Mouse (Mus musculus) erythroblast, adult 5-6 weeks (primary cell): ENCODE results near the gene Trim69. TPM values are rescaled to one million over a fixed set of nuclear protein-coding genes. Genes with fewer than 3 reads are reported as not detected.

Experiments used
- ATAC-seq: replicated peaks from 2 replicates; pipeline ENCODE4 v1.8.0; 2016; ENCODE audit warnings: moderate number of reproducible peaks, mild to moderate bottlenecking, moderate TSS enrichment, inconsistent platforms; ENCODE audit not compliant: poor library complexity, low FRiP score, severe bottlenecking
- total RNA-seq, 2 experiments: library from RNA; stranded (forward) in 1 of 2; stranded (reverse) in 1 of 2; fragments of 150-400 nt in 1 of 2; fragments of 200-764, 138-1000 nt in 1 of 2; gene quantifications; 2 replicates each; pipeline versions ENCODE4 v1.2.3 to v1.2.4; 2015 to 2017; ENCODE audit warnings: low replicate concordance in 2 of 2

Trim69 gene
- total RNA-seq (2015; ENCODE audit: low replicate concordance) (not detected in 2 replicates), total RNA-seq (2017; ENCODE audit: low replicate concordance) (not detected in 2 replicates)

DNA sequence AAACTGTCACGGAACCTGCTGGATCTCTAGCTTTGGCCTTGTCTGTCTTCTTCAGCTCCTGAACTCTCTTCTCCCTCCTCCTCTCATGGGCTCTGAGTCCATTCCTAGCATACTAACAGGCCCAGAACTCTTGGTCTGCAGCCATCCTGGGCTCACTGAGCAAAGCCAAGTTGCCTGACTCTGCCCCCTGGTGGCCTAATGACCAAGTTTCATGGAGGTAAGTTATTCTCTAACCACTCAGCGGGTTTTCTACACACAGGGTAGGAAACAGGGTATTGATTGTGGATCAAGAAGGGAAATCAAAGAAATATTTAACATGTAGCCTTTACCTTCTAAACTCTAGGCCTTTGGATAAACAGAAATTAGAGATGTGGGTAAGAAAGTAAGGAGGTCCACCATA is at the start of gene Trim69:
Gene Trim69, plus strand, starts transcription at position 21 of the 400 bp plus-strand sequence.
- ATAC-seq: peak; percentile 88

DNA sequence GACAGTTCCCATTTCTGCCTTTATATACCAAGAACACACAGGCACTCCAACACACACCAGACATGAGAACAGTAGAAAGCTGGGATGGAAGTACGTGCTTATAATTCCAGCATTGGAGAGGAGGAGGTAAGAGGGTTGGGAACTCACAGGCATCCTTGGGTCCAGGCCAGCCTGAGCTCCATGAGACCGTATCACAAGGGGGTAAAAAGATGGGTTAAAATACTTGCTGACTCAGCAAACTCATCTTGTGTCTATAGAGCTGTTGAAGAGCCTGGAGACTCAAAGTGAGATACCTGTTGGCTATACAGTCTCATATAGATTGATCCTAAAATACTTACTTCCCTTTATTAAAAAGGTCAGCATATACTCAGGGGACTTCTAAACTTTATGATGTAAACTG is 43.6 kb upstream of the Trim69 start:
- no peak for ATAC-seq

DNA sequence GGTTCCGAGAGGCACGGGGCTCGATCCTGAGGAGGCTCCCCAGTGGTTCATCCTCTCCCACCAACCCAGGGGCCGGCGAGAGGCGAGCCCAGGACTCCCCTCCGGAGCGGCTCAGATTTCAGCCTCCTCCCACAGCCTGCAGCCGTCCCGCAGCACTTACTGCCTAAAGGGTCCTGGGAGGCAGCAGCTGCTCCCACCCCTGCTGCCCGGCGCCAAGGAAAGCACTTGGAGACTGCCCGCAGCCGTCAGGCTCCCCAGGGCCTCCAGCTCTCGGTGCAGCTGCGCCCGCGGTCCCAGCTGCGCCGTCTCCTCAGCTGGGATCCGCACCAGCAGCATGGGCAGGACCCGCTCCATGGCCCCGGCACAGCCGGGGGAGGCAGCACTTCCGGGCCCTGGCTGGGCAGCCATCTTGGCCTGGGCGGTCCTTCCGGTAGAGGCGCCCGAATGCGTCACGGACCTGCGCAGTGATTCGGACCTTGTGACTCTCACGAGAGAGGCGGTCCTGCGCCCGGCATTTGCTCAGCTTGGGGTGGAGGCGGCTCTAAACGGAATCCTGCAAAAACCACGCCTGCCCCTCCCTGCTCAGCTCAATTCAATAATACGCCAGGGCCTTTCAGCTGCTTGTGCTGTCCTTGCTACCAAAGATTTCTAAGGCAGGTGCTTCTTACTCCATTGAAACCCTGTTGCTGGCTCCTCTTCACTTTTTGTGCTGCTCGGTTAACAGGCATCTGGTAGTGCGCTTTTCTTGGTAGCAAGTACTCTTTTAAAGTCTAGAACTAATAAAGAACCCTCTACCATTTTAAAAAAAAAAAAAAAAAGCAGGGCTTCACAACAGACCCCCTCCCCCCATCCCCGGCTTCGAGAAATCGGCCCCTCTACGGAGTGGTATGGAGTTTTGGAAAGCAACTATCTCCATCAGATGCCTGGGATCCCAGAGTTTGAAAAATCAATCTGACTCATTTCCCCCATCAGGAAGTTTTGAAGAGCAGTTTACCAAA is 42.2 kb upstream of the Trim69 start, which contains the start of gene Spg11:
Gene Spg11, minus strand, starts transcription at position 426 of the 998 bp plus-strand sequence.
- ATAC-seq: peak; percentile 99

GRCm38 (mm10) chr2:122125680-122126572 is 34.6 kb upstream of the Trim69 start:
- peak; percentile 67 for ATAC-seq

DNA sequence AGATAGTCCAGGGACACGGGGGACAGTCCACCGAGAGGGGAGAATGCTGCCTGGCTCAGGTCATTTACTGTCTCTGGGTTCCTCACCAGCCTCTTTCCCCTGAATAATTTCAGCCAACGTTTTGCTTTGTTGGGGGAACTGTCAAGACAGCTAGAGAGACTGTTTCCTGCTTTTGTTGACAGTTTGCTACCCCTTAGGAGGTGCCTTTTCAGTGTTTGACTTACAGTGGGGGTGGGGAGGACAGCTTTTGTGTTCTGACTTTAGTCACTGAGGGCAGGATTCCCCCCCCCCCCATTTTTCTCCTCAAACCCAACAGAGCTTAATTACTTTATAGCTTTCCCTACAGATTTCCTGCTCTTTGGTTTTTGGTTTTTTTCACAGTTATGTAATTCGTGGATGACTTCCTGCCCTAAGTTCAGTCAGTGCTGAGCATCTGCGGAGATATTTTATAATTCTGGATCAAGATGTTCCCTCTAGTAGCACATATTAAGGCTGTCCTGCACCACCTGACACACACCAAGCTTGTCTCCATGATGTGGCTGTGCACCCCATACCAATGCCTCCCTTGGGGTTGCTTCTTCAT is 33.6 kb upstream of the Trim69 start:
- no peak for ATAC-seq

DNA sequence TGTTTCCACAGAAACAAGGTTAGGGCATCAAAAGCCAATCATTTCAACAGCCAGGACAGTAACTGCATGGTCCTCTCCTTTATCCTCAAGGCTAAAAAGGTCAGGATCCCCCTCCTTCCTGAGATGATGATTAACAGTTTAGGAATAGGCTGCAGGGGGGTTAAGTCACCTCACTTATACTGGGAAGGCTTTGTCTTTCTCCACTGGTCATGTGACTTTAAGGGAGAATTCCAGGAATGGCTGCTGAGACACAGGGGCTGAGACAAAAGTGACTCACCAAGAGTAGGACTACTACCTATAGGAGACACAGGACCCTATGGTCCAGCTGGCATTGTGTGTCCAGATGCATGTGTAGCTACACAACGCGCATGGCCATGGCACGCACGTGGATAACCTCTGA is 32.9 kb upstream of the Trim69 start:
- ATAC-seq: no peak

DNA sequence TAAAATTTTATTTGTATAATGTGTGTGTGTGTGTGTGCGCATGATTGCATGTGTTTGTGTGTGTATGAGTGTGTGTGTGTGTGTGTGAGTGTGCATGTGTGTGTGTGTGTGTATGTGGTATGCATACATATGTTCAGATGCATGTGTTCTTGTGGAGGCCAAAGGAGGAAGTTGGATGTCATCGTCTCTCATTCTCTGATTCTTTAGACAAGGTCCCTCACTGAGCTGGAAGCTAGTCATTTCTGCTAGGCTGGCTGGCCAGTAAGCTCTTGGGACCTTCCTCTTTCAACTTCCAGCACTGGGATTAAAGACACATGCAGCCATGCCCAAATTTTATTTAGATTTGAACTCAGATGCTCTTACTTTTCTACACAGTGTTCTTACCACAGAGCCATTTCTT is 28.4 kb upstream of the Trim69 start:
- ATAC-seq: no peak

- ATAC-seq: no peak
Measured at GRCm38 (mm10) chr2:122132618-122133017, 27.9 kb upstream of the Trim69 start.

GRCm38 (mm10) chr2:122137839-122138465 is 22.5 kb upstream of the Trim69 start:
- peak; percentile 99 for ATAC-seq

- no peak for ATAC-seq
Measured at GRCm38 (mm10) chr2:122140815-122141214, 19.7 kb upstream of the Trim69 start.

GRCm38 (mm10) chr2:122141332-122141967 is 19.1 kb upstream of the Trim69 start:
- ATAC-seq: no peak

DNA sequence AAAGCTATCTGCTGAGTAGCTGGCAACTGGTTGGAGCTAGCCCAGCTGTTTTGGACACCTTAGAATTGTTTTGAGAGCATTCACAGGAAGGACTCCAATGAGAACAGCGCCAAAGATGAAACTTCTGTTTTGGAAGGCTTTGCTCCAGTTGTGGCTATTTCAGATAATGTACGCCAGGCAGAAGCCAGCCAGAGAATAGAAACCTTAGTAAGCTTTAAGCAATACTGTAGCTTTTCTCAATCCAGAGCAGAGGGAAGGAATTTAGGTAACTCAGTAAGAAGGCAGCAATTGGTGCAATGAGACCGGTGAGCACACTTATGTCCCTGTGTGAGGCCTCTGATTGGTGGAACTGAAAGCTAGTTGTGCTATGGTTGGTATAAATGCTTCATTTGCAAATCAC is 17.4 kb upstream of the Trim69 start:
- ATAC-seq: no peak

- ATAC-seq: no peak
Measured at GRCm38 (mm10) chr2:122145756-122146155, 14.7 kb upstream of the Trim69 start.

- ATAC-seq: peak; percentile 38
Measured at GRCm38 (mm10) chr2:122146687-122147086, 13.8 kb upstream of the Trim69 start.

DNA sequence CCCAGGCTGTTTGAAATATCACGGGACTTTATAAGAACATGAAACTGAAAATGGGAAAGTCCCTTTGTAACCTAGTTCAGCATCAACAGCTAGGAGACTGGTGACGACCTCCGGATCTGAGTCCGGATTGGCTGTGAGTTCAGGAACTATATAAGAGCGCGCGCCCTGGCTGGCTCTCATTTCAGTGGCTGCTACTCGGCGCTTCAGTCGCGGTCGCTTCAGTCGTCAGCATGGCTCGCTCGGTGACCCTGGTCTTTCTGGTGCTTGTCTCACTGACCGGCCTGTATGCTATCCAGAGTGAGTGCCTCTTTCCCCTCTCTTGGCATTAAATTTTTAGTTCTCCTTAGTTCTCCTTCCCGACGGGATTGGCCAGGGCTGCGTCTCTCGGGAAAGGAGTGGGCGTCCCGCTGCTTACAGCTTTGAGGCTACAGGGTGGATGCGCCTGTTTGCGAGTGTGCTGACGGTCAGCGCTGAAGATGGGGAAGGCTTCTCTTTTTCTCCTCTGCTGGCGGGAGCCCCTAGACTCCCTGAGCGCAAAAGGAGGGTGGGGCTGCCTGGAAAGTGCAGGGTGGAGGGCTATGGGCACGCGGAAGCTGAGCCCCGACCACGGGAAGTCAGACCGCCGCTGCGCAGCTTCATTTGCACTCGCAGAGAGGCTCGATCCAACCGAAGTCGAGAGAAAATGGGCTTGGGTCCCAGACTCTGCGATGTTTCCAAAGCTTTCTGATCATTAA is 12.8 kb upstream of the Trim69 start, which contains the start of gene B2m:
Gene B2m, plus strand, starts transcription at position 179 of the 734 bp plus-strand sequence.
- peak; percentile 89 for ATAC-seq

DNA sequence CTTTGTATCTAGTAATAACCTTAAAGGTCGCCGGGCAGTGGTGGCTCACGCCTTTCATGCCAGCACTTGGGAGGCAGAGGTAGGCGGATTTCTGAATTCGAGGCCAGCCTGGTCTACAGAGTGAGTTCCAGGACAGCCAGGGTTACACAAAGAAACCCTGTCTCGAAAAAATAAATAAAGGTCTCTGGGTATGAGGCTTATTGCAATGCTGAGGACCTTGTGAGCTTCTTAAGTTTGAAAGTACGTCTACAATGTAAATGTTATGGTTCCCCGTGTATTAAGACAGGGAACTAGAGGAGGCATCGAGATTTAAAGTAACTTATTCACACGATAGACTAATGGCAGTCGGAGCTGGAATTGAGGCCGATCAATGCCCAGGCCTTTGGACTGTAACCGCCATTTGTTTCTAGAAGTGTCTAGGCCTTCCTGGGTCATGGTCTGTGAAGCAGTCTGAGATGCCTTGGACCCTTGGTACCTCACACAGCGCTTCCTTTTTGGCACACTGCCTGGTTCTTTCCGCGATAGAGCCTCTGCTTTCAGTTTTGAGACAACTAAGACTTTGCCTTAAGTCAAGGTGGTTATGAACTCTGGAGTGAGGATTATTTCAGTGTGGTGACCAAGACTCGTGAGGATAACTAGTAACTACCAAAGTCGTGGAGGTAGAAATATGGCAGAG is 12.1 kb upstream of the Trim69 start:
- ATAC-seq: peak; percentile 33

- no peak for ATAC-seq
Measured at GRCm38 (mm10) chr2:122149316-122149715, 11.2 kb upstream of the Trim69 start.

DNA sequence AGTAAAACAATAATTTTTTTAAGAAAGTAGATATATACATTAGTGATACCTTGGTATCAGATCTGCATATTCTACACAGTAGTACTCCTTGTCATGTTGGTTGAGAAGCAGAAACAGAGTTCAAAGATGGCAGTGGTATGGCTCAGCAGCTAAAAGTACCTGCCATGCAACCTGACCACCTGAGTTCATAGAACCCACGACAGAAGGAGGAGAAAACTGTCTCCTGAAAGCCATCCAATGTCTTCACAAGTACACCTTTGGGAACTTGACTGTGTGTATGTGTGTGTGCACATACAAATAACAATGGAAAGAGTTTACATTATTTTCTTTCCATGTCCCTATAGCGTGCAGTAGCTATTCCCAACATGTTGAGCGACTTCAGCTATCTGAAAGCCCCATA is 10.8 kb upstream of the Trim69 start:
- ATAC-seq: no peak
